Mouse (Mus musculus) liver, embryonic 16.5 days (tissue): Measurements from ENCODE around the gene Trappc2l. TPM values are rescaled to one million over a fixed set of nuclear protein-coding genes. Genes with fewer than 3 reads are reported as not detected.

ENCODE experiments used
- ATAC-seq: fragments of 200-750 bp; cut with Nextera tagmentation; 2 replicates; pipeline ENCODE4 v1.8.0; 2017; ENCODE audit warnings: low read depth, mild to moderate bottlenecking, moderate number of reproducible peaks, moderate library complexity
- H3K27ac ChIP-seq: fragments of 300-500 bp; sonication (generic); 2 replicates; pipeline ENCODE4 v1.5.1; 2014; ENCODE audit warnings: mild to moderate bottlenecking, low read length
- H3K27me3 ChIP-seq: fragments of 300-500 bp; sonication (generic); 2 replicates; pipeline ENCODE4 v1.6.1; 2014; ENCODE audit warnings: low read depth, low read length, mixed read lengths; ENCODE audit not compliant: control insufficient read depth, insufficient read depth
- H3K36me3 ChIP-seq: fragments of 300-500 bp; sonication (generic); 2 replicates; pipeline ENCODE4 v1.6.1; 2014; ENCODE audit warnings: mild to moderate bottlenecking; ENCODE audit not compliant: control insufficient read depth, insufficient read depth
- H3K4me1 ChIP-seq: fragments of 300-500 bp; sonication (generic); 2 replicates; pipeline ENCODE4 v1.6.1; 2014; ENCODE audit warnings: low read depth, low read length, mixed read lengths; ENCODE audit not compliant: control insufficient read depth
- H3K4me2 ChIP-seq: fragments of 300-500 bp; sonication (generic); 2 replicates; pipeline ENCODE4 v1.6.1; 2014; ENCODE audit warnings: low read depth, low read length, mixed read lengths
- H3K4me3 ChIP-seq: fragments of 300-500 bp; sonication (generic); 2 replicates; pipeline ENCODE4 v1.5.1; 2014; ENCODE audit warnings: low read depth, mild to moderate bottlenecking, low read length
- H3K9ac ChIP-seq: fragments of 300-500 bp; sonication (generic); 2 replicates; pipeline ENCODE4 v1.6.1; 2014; ENCODE audit warnings: low read depth, low read length
- H3K9me3 ChIP-seq: fragments of 300-500 bp; sonication (generic); replicated peaks from 2 replicates; pipeline ENCODE4 v1.6.1; 2016; ENCODE audit warnings: low read length; ENCODE audit not compliant: control insufficient read depth
- WGBS: fragments of 180-500 bp; shearing (Covaris S2); extraction: QIAGEN DNeasy Blood & Tissue Kit; methylation state at CpG from one replicate; pipeline ENCODE4 v1.1.7; 2014; ENCODE audit not compliant: insufficient replicate concordance; 5-methylcytosine and 5-hydroxymethylcytosine counted together
- polyA plus RNA-seq: library from polyadenylated mRNA; unstranded; fragments of >200 nt; fragmentation: Nextera tagmentation; extraction: Ambion mirVana; gene quantifications from 2 replicates; pipeline ENCODE4 v1.2.1, GENCODE M21; 2015

Trappc2l gene
- polyA plus RNA-seq, 1 experiment from 2014 or later, result 22.8 TPM

GRCm38 (mm10) chr8:122593240-122593639 is 18.2 kb upstream of the Trappc2l start:
- Histone ChIP-seq H3K9me3 (no peaks in the 10 kb centered on the region), H3K27ac (peak overlapping the region; percentile 42), H3K36me3 (no peaks in the 10 kb centered on the region), H3K9ac (no peak overlapping the region), H3K4me3 (no peak overlapping the region), H3K4me1 (no peaks in the 10 kb centered on the region), H3K27me3 (no peaks in the 10 kb centered on the region), H3K4me2 (no peak overlapping the region)
- peak; percentile 16; the same call in 1 of the 2 replicates for ATAC-seq
- 46% methylated on average over 12 of the region's 12 CpGs for WGBS

- H3K4me3 ChIP-seq, result no peak overlapping the region
- no peaks in the 10 kb centered on the region for H3K27me3 ChIP-seq
- H3K36me3 ChIP-seq, result no peaks in the 10 kb centered on the region
- peak overlapping the region; percentile 42 for H3K27ac ChIP-seq
- WGBS, result 69% methylated on average over 19 of the region's 19 CpGs
- no peak overlapping the region for H3K4me2 ChIP-seq
- no peaks in the 10 kb centered on the region for H3K4me1 ChIP-seq
- no peak overlapping the region for H3K9ac ChIP-seq
- no peaks in the 10 kb centered on the region for H3K9me3 ChIP-seq
- ATAC-seq, result no peak
Observed at GRCm38 (mm10) chr8:122593783-122594507, 17.5 kb upstream of the Trappc2l start.

- WGBS, result 41% methylated on average over 4 of the region's 4 CpGs
- H3K4me2 ChIP-seq, result no peak overlapping the region
- ATAC-seq, result no peak
- H3K9me3 ChIP-seq, result no peaks in the 10 kb centered on the region
- no peaks in the 10 kb centered on the region for H3K27me3 ChIP-seq
- no peaks in the 10 kb centered on the region for H3K4me1 ChIP-seq
- H3K27ac ChIP-seq, result no peak overlapping the region
- no peaks in the 10 kb centered on the region for H3K36me3 ChIP-seq
- no peak overlapping the region for H3K9ac ChIP-seq
- no peak overlapping the region for H3K4me3 ChIP-seq
Observed at GRCm38 (mm10) chr8:122596031-122596430, 15.4 kb upstream of the Trappc2l start.

DNA sequence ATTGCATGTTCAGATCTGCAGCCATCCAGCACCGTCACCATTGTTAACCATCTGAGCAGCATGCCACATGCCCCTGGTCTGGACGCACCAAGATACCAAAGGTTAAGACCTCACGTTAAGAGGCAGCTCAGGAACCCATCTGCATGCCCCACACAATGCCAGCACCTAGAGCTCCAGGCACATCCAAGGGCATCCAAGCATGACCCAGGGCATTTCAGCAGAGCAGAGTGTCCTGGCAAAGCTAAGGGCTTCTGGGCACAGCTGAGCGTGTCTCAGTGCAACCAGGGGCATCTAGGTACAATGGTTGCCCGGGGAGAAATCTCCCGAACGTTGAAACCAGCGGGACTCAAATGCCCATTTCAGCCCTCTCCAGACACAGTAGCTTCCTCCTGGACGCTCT is 10.8 kb upstream of the Trappc2l start:
- ATAC-seq, result no peak
- Histone ChIP-seq H3K4me2 (no peak overlapping the region), H3K27ac (no peak overlapping the region), H3K9ac (no peak overlapping the region), H3K9me3 (no peaks in the 10 kb centered on the region), H3K27me3 (no peaks in the 10 kb centered on the region), H3K4me1 (no peaks in the 10 kb centered on the region), H3K4me3 (no peak overlapping the region), H3K36me3 (no peaks in the 10 kb centered on the region)
- whole genome bisulfite sequencing, result 82% methylated on average over 9 of the region's 9 CpGs

DNA sequence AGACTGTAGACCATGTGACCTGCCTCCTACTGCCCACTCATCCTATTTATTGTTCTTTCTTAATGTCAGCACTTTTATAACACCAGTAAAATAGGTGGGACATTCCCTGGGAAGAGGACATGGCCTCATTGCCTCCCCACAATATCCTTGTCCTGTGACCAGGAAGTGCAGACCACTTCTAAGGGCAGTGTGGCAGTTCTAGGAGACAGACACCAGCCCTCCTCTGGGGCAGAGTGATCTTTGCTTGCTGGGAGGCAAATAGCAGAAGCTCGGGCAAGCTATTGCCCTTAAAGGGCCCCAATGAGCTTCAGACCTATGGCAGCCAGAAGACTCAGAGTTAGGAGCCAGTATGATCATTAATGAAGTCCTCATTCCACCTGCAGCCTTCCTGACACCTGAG is 6.8 kb upstream of the Trappc2l start:
- H3K9ac ChIP-seq, result no peak overlapping the region
- no peaks in the 10 kb centered on the region for H3K27me3 ChIP-seq
- H3K36me3 ChIP-seq, result no peaks in the 10 kb centered on the region
- no peak overlapping the region for H3K4me2 ChIP-seq
- no peaks in the 10 kb centered on the region for H3K4me1 ChIP-seq
- no peaks in the 10 kb centered on the region for H3K9me3 ChIP-seq
- ATAC-seq, result no peak
- 35% methylated on average over 1 of the region's 1 CpGs for WGBS
- H3K4me3 ChIP-seq, result no peak overlapping the region
- H3K27ac ChIP-seq, result 0 out of 2 replicates have a peak overlapping the region, but pooled peaks have one; percentile 17

DNA sequence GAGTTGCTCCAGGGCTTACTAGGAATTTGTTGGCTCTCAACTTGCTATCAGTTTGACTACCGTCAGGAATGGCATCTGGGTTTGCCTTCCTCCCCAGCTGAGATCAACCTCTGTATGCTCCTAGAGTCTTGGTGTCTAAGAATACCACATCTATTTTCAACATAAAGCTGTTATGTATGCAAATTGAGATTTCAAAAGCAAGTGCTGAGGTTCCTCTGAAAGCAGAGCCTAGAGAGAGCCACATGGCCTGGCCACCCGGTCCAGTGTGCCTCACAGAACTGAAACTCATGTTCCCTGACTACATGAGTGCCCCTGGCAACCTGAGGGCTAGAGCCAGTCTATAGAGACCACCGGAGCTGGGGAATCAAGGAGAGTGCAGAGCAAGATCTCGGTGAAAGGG is 6.1 kb upstream of the Trappc2l start:
- ATAC-seq, result no peak
- no peak overlapping the region for H3K9ac ChIP-seq
- H3K4me1 ChIP-seq, result no peaks in the 10 kb centered on the region; the same call in 1 of the 2 replicates
- no peak overlapping the region for H3K4me3 ChIP-seq
- H3K4me2 ChIP-seq, result no peak overlapping the region
- no peaks in the 10 kb centered on the region for H3K27me3 ChIP-seq
- no peaks in the 10 kb centered on the region for H3K9me3 ChIP-seq
- H3K36me3 ChIP-seq, result no peaks in the 10 kb centered on the region
- H3K27ac ChIP-seq, result no peak overlapping the region
- WGBS, result 56% methylated on average over 4 of the region's 4 CpGs

DNA sequence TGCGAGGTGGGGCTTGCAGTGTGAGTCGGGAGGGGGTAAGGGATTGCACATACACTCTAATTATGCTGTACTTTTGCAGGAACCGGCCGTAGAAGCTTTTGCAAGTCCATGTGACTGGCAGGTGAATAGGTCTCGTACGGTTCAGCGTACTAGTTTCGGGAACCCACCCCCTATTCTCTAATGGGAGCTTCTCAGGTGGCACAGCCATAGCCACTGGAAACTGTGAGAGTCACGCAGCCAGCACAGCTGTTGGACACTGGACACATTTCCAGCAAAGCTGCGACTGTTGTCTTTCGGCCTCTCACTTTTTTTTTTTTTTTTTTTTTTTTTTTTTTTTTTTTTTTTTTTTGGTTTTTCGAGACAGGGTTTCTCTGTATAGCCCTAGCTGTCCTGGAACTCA is 4.6 kb upstream of the Trappc2l start:
- no peak for ATAC-seq
- 78% methylated on average over 11 of the region's 12 CpGs for WGBS
- Histone ChIP-seq H3K9ac (no peak overlapping the region), H3K27ac (no peak overlapping the region), H3K4me2 (no peak overlapping the region), H3K4me1 (peaks cover 7% of the 10 kb centered on the region), H3K36me3 (no peaks in the 10 kb centered on the region), H3K4me3 (no peak overlapping the region), H3K27me3 (no peaks in the 10 kb centered on the region), H3K9me3 (no peaks in the 10 kb centered on the region)

DNA sequence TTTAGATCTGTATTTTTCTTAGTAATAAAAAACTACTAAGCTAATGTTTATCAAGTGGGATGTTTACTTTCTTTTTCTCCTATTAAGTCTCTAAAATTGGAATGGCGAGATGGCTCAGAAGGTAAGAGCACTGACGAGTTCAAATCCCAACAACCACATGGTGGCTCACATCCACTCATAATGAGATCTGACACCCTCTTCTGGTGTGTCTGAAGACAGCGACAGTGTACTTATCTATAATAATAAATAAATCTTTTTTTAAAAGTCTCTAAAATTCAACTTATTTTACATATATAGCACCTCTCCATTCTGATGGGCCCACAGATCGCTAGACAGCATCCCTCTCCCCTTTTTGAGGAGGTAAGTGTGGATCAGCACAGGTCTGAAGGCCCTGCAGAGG is 1.2 kb upstream of the Trappc2l start:
- no peak overlapping the region for H3K9ac ChIP-seq
- peak overlapping the region; percentile 99; the same call in 1 of the 2 replicates for H3K4me2 ChIP-seq
- no peak overlapping the region for H3K27ac ChIP-seq
- H3K9me3 ChIP-seq, result no peaks in the 10 kb centered on the region
- WGBS, result 59% methylated on average over 4 of the region's 4 CpGs
- no peaks in the 10 kb centered on the region for H3K36me3 ChIP-seq
- no peaks in the 10 kb centered on the region for H3K27me3 ChIP-seq
- peaks cover 19% of the 10 kb centered on the region for H3K4me1 ChIP-seq
- peak overlapping the region; percentile 72 for H3K4me3 ChIP-seq
- no peak for ATAC-seq

GRCm38 (mm10) chr8:122610612-122611277 is 695 bp upstream of the Trappc2l start:
- peak overlapping the region; percentile 72 for H3K4me3 ChIP-seq
- ATAC-seq, result peak; percentile 9
- peak overlapping the region; percentile 75 for H3K27ac ChIP-seq
- peak overlapping the region; percentile 81 for H3K9ac ChIP-seq
- H3K4me1 ChIP-seq, result peaks cover 19% of the 10 kb centered on the region
- no peaks in the 10 kb centered on the region for H3K27me3 ChIP-seq
- WGBS, result 4% methylated on average over 20 of the region's 20 CpGs
- H3K9me3 ChIP-seq, result no peaks in the 10 kb centered on the region
- no peaks in the 10 kb centered on the region for H3K36me3 ChIP-seq
- peak overlapping the region; percentile 99 for H3K4me2 ChIP-seq
